Mouse (Mus musculus) left cerebral cortex, adult 2 months (tissue): ENCODE results near the gene Col12a1. TPM values are rescaled to one million over a fixed set of nuclear protein-coding genes. Genes with fewer than 3 reads are reported as not detected.

Experiments
- DNase-seq, 2 experiments: peaks; one replicate each; pipeline ENCODE4 v3.0.0; 2021 to 2022; ENCODE audit warnings: low spot score in 2 of 2, mixed read lengths in 1 of 2; ENCODE audit errors: extremely low spot score in 1 of 2
- H3K27ac ChIP-seq: fragments of 200-600 bp; 2 replicates; pipeline ENCODE4 v1.8.1; 2022
- H3K4me3 ChIP-seq: fragments of 200-600 bp; 2 replicates; pipeline ENCODE4 v1.8.1; 2022
- CTCF ChIP-seq: fragments of 200-600 bp; IDR thresholded peaks from 2 replicates; pipeline ENCODE4 v1.8.1; 2022; ENCODE audit warnings: antibody characterized with exemption, mild to moderate bottlenecking, moderate library complexity
- intact Hi-C: fragments of 180-260 bp; cut with DNase I; formaldehyde crosslinking; loops from one replicate; pipeline ENCODE4 v1.15.1; 2025
- total RNA-seq, 2 experiments: library from RNA; stranded (reverse); gene quantifications; 2 replicates each; pipeline ENCODE4 v1.2.3; 2021

Col12a1 gene
- total RNA-seq, 2 experiments from 2014 or later: 6.3 to 7.4 TPM

GRCm38 (mm10) chr9:79618839-79619597 is 99.6 kb downstream of the Col12a1 start:
- Histone ChIP-seq H3K27ac (no peak overlapping the region), H3K4me3 (no peak overlapping the region)
- TF ChIP-seq CTCF: no peak
- DNase-seq: no peak
- intact Hi-C loops: no loop called here

DNA sequence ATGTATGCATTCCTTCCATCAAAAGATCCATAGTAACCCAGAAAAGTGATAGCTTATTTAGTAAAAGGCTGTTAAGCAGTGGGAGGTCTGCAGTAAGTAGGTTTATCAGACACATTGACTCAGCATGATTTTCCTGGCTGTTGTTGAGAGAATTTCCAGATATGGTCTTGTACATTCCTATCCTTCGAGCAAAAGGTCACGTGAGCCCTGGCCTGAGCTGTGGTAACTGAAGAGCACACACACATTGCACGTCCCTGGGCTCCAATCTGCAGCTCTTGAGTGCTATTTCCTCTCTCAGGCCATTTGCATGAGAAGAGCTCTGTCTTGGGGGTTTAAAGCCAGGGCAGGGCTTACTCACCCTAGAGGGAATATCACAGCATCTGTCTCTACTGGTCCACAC is 101.3 kb downstream of the Col12a1 start:
- intact Hi-C loops: no loop called here
- DNase-seq: no peak
- no peak overlapping the region for H3K27ac ChIP-seq
- TF ChIP-seq CTCF: no peak
- H3K4me3 ChIP-seq: no peak overlapping the region

GRCm38 (mm10) chr9:79616040-79616439 is 102.6 kb downstream of the Col12a1 start:
- H3K4me3 ChIP-seq: no peak overlapping the region
- intact Hi-C loops: no loop called here
- H3K27ac ChIP-seq: no peak overlapping the region
- TF ChIP-seq CTCF: no peak
- DNase-seq: no peak

- intact Hi-C loops: no loop called here
- H3K27ac ChIP-seq: no peak overlapping the region
Observed at GRCm38 (mm10) chr9:79610286-79610685, 108.3 kb downstream of the Col12a1 start.

DNA sequence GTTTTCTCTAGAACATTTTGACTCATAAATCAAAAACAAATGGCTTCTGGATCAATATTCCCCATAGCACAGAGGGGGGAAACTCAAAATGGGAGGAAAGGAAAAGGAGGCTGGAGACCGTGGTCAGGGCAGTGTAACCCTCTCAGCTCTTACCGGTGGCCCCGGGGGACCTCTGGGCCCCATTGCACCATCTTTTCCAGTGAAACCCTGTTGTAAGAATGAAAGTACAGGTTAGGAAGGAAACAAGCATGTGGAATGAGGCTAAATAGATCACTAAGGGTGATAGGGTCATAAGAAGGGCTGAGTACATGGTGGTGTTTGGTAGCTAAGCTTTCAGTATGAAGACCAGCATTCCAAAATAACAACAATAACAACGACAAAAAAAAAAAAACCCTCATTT is 109.0 kb downstream of the Col12a1 start:
- H3K4me3 ChIP-seq: no peak overlapping the region
- DNase-seq: no peak
- no peak overlapping the region for H3K27ac ChIP-seq
- no peak for TF ChIP-seq CTCF
- intact Hi-C loops: no loop called here

More at GRCm38 (mm10) chr9:79610286-79610685, 108.3 kb downstream of the Col12a1 start:
- no peak overlapping the region for H3K4me3 ChIP-seq
- TF ChIP-seq CTCF: no peak
- no peak for DNase-seq

- intact Hi-C loops: no loop called here
- no peak for DNase-seq
Observed at GRCm38 (mm10) chr9:79608795-79609194, 109.8 kb downstream of the Col12a1 start.

GRCm38 (mm10) chr9:79608062-79608531 is 110.5 kb downstream of the Col12a1 start:
- intact Hi-C loops: no loop called here
- TF ChIP-seq CTCF: no peak; the same call in 1 of the 2 replicates
- Histone ChIP-seq H3K4me3 (no peak overlapping the region), H3K27ac (no peak overlapping the region)
- no peak for DNase-seq

More at GRCm38 (mm10) chr9:79608795-79609194, 109.8 kb downstream of the Col12a1 start:
- Histone ChIP-seq H3K4me3 (no peak overlapping the region), H3K27ac (no peak overlapping the region)
- no peak for TF ChIP-seq CTCF

GRCm38 (mm10) chr9:79606122-79606521 is 112.5 kb downstream of the Col12a1 start:
- Histone ChIP-seq H3K27ac (no peak overlapping the region), H3K4me3 (no peak overlapping the region)
- TF ChIP-seq CTCF: no peak
- no peak for DNase-seq
- intact Hi-C loops: no loop called here

- Histone ChIP-seq H3K27ac (no peak overlapping the region), H3K4me3 (no peak overlapping the region)
- DNase-seq: no peak
- intact Hi-C loops: no loop called here
- no peak for TF ChIP-seq CTCF
Observed at GRCm38 (mm10) chr9:79605722-79606121, 112.9 kb downstream of the Col12a1 start.

- TF ChIP-seq CTCF: no peak
- intact Hi-C loops: no loop called here
- Histone ChIP-seq H3K4me3 (no peak overlapping the region), H3K27ac (no peak overlapping the region)
- no peak for DNase-seq
Observed at GRCm38 (mm10) chr9:79604546-79604945, 114.1 kb downstream of the Col12a1 start.

DNA sequence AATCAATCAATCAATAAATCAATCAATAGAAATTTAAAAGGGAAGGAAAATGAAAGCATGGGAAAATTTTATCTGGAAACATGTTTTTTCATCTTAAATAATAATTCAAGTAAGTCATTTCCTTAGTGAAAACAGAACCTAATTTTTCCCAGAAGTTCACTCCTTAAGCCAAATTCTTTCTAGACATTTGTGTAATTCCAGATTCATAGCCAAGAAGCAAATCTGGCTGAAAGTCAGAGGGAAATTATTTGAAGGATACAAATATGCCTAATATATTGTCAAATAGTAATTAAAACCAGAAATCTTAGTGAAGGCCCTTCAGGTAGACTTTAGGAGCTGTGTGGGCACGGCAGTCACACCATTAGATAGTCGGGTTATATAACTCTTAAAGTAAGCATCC is 115.2 kb downstream of the Col12a1 start:
- no peak for TF ChIP-seq CTCF
- intact Hi-C loops: no loop called here
- no peak overlapping the region for H3K4me3 ChIP-seq

DNA sequence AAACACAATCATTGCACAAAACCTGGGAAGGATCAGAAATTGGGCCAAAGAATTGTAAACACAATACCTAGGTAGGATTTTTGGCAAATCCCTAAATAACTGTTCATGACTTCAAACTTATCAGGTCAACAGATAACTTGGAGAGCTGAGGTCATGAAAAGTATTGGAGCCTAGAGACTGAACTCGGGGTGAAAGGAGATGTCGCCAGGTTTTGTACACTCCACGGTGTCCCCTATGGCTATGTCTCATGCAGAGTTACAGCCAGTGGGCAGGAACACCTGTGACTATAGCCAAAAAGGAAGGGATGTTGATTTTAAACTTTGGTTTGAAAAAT is 118.4 kb downstream of the Col12a1 start:
- Histone ChIP-seq H3K4me3 (no peak overlapping the region), H3K27ac (no peak overlapping the region)
- DNase-seq: no peak
- TF ChIP-seq CTCF: no peak
- intact Hi-C loops: no loop called here

More for the DNA sequence above, 115.2 kb downstream of the Col12a1 start:
- no peak overlapping the region for H3K27ac ChIP-seq
- no peak for DNase-seq
